Mouse (Mus musculus) heart, adult 18-20 months (tissue): ENCODE data around the gene Il22ra1. TPM values are rescaled to one million over a fixed set of nuclear protein-coding genes. Genes with fewer than 3 reads are reported as not detected.
"Not testable (repeated sequence)": the region's sequence is repeated elsewhere in the genome, so short reads cannot be mapped to it uniquely, and the experiment has no call there.

Source experiments
- DNase-seq, 2 experiments: peaks; one replicate each; pipeline ENCODE4 v3.0.0; 2021 to 2022; ENCODE audit warnings: mixed read lengths in 1 of 2
- long read RNA-seq, 2 experiments: library from polyadenylated mRNA; stranded (forward); transcript quantifications; one replicate each; pipeline ENCODE4 v2.0.0; 2021
- total RNA-seq, 2 experiments: library from RNA; stranded (reverse); gene quantifications; 2 replicates each; pipeline ENCODE4 v1.2.3; 2021

Il22ra1 gene
- under 1 TPM; 0.17 to 0.46 TPM for total RNA-seq
- long read RNA-seq, experiment 1, result 0 reads
- long read RNA-seq, experiment 2, result 0 reads

DNA sequence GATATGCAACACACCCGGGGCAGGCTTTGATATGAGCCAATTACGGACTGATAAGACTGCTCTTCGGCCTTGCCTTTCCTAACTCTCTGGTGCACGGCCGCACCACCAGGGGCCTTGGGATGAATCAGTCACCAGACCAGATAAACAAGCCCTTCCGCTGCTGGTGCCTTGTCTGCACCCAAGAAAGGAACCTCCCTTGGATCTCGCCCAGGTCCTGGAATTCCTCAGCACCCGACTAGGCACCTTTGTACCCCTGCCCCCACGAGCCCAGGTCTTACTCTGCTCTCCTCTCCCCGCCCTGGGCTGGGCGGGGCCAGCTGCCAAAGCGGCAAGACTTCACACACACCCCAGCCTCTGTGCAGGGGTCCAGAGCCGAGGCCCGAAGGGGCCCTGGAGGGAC, at the start of gene Il22ra1:
Gene Il22ra1, plus strand, starts transcription at position 356 of the 400 bp plus-strand sequence.
- no peak for DNase-seq

DNA sequence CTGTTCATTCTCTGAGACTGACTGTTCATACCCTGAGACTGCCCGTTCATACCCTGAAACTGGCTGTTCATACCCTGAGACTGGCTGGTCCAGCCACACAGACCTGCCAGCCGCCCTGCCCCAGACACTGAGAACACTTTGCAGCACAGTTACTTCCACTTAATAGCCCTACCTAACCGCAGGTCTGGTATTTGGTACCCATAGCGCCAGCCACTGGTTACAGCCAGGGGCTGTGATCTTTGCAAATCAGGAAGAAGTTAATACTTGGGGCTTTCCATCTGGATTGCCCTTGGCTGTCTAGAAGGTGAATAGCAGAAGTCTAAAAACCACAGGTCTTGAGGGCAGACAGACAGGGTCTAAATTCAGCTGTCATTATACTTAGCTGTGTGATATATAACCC, 48.7 kb upstream of the Il22ra1 start:
- DNase-seq, result no peak

DNA sequence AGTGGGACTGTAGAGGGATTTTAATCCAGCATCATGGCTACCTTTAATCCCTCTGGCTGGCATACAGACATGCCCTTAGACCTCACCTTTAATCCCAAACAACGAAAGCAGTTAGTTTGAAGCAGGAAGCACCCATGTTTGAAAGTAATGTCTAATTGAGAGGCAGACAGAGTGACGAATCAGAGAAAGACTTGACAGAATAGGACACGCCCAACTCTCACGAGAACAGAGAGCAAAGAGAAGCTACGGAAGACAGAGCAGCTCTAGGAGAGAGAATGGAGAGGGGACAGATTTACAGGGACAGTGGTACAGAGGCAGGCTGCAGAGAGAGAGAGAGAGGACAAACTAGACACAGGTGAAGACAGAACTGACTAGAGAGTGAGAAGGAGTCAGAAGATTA, 46.2 kb upstream of the Il22ra1 start:
- no peak for DNase-seq

DNA sequence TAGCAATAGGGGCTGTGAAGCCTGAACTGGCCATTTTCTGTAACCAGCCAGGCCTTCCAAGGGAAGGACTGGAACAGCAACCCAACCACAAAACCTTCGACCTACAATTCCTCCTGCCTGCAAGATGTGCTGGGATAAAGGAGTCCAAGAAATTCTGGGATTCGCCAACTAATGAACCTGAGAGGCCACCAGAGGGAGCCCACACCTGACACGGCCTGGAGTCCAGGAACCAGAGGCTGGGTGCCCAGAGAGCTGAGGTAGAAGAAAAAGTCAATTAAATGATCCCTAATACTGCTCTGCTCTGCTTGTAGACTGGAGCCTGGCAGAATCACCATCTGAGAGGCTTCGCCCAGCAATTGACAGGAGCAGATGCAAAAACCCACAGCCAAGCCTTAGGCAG, 44.4 kb upstream of the Il22ra1 start:
- peak; percentile 18 to 53 for DNase-seq

DNA sequence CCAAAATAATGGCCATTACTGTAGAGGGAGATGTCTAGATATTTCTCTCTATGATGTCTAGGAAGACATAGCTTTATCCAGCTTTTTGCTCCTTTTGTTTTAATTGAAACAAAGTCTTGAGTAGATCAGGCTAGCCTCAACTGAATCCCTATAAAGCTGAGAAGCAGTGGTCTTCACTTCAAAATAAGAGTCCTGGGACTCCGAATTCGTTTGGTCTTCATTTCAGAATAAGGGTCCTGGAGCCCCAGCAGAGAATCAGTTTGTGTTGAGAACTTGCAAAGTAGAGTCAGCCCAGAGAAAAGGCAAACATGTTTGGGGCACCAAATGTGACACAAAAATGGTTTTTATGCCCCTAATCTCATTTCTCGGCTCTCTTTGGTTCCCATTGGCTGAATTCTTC, 43.2 kb upstream of the Il22ra1 start:
- no peak for DNase-seq

DNA sequence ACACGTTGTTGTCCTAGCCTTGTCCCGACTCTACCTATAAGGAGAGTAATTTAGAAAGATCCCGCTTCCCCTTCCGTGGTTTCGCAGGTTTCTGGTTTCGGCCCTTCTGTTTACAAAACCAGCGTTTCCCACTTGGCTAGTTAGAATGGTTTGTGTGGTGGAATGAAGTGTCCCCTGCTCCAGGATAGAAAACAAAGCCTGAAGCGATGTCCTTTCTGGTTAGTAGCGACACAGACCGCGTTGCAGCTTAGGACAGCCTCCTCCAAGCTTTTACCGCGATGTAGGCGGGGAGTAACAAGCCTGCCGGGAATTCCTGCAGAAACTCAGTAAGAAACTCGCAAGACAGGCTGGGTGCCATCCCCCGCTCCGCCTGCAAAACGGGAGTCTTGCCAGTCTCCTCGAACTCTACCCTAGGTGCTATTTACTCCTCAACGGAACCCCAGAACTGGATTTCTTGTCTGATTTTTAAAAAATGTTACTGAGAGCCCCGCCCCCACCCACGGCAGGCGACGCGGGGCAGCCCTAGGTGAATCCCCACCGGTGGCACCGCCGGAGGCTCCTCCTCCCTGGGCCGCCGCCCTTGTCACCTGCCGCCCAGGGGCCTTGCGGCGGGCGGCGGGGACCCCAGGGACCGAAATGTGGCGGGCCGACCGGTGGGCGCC, 41.9 kb upstream of the Il22ra1 start, which contains the start of gene Ifnlr1:
Gene Ifnlr1, plus strand, starts transcription at position 382 of the 662 bp plus-strand sequence.
- peak; percentile 38 to 69 for DNase-seq

DNA sequence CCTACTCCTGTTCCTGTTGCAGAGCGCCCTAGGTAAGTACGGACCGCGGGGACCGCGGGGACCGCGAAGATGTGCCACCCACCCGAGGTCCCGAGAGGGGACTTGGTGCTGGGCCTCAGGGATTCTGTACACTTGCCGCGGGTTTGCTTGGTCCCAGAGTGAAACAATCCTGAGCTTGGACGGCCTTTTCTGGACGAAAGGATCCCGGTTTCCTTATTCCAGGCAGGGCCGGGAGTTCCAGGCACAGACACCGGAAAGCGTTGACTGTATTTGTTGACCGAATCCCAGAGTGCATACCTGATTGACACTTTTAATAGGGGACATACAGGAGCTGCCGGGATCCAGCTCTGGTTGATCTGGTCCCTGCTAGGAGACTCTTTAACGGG, 41.4 kb upstream of the Il22ra1 start:
- peak in 1 of 2 experiments; percentile 40 for DNase-seq

DNA sequence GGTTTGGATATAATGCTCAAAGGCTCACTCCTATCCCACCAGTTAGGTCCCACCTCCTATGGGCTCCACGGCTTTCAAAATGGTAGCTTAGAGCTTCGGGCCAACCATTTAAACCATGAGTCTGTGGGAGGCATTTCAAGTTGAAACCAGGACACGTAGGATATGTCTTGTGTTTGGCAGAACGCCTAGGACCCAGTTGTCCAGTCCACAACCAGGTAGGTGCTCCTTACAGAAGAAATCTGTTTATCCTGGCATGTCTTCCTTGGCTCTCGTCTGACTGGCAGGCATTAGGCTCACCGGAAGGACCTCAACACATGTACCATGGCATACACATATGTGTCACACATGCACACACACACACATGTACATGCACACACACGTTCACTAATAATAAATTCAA, 38.2 kb upstream of the Il22ra1 start:
- DNase-seq, result no peak

DNA sequence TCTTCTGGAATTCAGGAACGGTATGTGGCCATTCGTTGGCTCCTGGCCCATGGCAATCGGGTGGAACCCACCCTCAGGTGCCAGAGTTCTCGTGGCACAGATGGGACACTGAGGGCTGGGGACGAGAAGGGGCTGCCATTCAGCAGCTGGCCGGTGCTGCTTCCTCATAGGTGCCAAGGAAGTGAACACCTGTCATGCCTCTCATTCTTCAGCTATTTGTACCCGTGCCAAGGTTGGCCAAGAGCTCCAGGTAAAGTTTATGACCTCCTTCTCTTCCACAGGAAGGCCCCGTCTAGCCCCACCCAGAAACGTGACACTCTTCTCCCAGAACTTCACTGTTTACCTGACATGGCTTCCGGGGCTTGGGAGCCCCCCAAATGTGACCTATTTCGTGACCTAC, 37.7 kb upstream of the Il22ra1 start:
- DNase-seq, result no peak

DNA sequence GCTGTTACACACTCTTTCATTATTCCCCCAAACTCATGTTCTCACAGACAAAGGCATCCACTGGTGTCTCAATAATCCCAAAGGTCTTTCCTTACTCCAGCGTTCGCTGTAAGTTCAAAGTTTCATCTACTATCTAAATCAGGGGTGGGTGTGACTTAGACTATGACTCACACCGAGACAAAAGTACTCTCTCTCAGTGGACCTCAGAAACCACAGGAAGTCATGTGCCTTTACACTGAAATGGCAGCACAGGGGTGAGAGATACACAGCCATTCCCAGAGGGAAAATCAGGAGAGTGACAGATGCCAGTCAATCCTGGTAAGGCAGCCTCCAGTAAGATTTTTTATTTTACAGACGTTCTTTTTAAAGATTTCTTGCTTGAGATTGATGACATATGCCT, 35.1 kb upstream of the Il22ra1 start:
- DNase-seq, result no peak

DNA sequence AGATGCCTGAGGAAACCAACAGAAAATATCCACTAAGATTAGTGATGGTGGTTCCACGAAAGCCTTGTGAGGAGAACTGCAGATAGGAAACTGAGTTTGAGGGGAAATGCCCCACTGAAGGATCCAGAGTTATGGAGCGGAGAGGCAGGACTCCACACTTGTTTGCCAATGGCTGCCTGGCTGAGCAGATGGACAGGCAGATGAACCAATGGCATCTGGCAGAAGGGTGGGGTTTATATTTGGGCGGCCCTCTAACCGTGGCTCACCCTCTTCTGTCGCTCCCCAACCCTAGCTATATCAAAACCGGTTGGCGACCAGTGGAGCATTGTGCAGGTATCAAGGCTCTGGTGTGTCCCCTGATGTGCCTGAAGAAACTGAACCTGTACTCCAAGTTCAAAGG, 29.5 kb upstream of the Il22ra1 start:
- no peak for DNase-seq

DNA sequence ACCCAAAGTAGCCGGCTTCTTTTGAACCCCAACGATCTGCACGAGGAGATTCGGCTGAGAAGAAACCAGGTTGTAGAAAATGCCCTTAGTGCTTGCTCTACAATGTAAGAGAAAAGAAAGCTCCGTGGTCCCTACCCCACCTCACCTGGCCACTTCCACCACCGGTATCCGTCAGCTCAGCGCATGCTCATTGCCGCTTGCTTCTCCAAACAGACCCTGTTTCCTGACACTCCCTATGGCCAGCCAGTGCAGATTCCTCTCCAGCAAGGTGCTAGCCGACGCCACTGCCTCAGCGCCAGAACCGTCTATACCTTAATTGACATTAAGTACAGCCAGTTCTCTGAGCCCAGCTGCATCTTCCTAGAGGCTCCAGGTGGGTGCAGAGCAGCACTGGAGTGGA, 24.5 kb upstream of the Il22ra1 start:
- DNase-seq, result no peak

DNA sequence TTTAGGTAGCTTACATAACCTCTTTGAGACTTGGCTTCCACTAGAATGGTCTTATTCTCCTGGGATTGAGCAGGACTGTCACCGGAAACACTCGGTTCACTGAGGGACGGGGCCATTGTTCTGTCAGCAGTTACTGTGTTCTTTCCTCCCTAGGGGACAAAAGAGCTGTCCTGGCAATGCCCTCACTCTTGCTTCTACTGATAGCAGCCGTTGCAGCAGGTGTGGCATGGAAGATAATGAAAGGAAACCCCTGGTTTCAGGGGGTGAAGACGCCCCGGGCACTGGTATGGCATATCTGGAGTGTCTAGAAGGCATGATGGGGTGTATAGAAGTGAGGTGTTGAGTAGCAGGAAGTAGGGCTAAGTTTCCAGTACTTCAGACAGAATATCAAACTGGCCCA, 24.0 kb upstream of the Il22ra1 start:
- peak in 1 of 2 experiments; percentile 65 for DNase-seq

DNA sequence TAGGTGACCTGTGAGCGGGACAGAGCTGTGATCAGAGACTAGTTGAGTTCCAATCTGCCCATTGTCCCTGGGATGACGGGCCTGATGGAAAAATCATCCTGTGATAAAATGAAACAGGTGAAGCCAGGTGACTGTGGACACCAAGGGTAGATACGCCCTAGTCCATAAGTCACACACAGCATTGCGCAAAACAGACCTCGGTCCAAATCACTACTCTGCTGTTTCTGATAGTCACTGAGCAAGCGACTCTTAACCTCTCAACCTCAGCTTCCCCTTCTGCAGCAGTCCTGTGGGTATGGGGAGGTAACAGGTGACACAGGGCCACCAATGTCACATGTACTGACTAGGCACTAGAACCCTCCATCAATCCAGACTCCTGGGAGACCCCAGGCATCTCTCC, 21.9 kb upstream of the Il22ra1 start:
- DNase-seq, result no peak

DNA sequence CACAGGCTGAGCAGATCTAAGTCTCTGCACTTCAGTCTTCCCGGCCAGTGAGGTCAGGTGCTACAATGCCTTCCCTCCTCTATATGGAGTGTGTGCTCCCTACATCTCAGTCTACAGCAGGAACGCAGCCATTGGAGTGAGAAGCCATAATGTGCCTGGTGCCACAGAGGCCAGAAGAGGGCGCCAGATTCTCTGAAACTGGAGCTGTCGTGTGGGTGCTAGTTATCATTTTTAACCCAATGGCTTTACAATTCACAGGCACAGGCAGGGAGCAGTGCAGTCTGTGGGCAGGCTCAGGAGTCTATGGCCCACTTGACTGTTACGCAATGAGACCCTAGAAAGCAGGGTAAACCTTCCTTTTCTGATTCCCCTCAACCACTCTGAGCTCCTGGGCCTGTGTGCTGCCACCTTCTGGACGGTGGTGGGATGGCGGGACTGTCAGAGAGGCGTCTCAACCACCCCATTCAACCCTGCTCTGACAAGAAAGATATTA, 18.9 kb upstream of the Il22ra1 start:
- DNase-seq, result peak; percentile 64 to 92

DNA sequence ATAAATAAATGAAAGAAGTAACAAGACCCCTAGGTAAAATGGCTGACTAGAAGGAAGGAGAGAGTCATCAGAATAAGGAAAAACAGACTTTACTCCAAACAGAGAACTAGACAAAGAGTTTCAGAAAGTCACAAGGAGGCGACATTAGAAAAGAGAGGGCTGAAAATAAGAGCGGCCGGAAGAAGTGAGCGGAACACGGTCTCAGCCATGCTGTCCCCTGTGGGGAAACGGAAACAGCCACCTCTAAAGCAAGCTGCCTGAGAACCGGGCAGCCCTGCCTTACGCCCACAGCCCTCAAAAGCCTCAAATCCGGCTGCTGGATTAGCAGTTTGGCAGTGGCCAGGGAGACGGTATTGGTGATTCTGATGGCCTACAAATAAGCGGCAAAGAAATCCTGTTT, 18.4 kb upstream of the Il22ra1 start:
- no peak for DNase-seq

DNA sequence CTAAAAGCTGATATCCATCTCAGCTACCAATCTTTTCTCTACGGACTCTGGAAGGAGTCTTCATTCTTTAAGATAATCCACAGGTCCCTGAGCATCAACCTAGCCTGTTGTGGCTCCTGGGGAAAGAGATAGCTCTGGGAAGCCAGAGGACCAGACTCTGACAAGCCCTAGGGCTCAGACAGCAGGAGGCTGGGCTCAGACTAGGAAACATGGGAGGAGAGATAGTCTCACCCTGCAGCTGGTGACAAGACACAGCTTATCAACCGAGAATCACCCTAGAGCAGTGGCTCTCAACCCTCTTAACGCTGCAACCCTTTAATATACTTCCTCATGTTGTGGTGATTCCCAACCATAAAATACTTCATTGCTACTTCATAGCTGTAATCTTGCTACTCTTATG, 17.6 kb upstream of the Il22ra1 start:
- DNase-seq, result no peak

DNA sequence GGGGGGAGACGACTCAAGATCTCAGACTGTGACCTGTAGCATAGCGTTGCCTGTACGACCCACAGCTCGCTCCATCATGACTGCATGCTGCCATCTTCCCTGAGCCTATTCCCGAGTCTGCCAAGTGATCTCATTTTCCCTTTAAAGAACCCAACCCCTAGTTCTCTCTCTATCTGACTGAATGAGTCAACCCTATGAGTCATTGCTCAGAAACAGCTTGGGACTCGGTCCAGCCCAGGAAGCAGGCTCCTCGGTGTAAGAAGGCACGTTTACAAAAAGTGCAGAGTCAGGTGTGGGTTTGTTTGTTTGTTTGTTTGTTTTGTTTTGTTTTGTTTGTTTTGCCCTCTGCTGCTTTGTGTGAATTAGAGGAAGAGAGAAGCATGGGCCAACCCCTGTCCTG, 13.2 kb upstream of the Il22ra1 start:
- DNase-seq, result peak; percentile 34 to 35

DNA sequence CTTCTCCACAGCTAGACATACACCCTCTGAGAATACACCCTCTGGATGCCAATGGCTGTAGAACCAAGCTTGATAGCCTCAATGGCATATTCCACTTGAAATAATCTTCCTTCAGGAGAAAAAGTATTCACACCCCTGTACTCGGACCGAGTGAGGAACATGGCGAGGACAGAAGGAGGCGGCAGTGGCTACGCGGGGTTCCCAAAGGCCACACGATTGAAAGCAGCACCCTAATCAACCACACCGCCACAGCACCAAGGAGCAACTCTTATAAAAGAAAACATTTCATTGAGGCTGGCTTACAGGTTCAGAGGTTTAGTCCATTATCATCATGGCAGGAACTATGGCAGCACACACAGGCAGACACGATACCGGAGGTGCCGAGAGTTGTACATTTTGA, 11.5 kb upstream of the Il22ra1 start:
- DNase-seq, result not testable (repeated sequence)

DNA sequence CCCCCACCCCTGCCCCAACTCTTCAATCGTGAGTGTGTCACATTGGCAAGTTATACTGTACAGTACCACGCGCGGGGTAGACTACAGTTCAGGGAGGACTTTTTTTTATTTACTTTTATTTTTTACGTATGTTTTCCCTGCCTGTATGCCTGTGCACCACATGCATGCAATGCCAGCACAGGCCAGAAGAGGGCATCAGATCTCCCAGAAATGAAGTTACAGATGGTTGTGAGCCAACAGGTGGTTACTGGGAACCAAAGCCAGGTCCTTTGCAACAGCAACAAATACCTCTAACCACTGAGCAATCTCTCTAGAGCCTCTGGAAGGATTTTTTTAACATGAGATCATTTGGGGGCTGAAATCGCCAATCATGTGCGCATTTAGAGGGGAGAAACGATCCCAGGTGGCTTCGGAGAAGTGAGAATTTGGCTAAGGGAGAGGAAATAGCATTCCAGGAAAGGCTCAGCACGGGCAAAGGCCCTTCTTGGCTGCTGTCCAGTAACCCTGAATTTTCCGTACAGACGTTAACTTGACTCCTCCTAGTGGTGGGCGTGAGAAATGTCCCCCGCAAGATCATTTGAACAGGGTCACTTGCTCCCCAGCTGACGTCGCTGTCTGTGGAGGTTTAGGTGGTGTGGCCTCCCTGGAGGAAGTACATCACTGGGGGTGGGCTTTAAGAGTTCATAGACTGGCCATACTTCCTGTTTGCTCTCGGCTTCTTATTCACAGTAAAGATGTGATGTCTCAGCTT, 5.3 kb upstream of the Il22ra1 start:
- no peak for DNase-seq

DNA sequence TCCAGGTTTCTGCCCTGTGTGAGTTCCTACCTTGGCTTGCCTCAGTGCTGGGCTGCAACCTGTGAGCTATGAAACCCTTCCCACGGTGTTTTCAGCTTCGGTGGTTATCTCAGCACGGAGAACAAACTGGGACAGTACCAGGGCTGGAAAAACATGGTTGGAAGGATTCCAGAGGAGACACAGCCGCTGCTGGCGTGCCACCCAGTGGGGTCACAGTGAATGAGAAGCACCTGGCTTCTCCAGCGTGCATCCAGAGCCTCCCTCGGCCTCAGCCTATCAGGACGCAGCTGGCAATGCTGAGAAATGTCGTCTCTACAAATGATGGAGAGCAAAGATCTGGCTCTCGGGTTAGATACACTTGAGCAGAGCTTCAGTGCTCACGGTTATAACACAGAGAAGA, 1.6 kb upstream of the Il22ra1 start:
- DNase-seq, result peak; percentile 53 to 57

DNA sequence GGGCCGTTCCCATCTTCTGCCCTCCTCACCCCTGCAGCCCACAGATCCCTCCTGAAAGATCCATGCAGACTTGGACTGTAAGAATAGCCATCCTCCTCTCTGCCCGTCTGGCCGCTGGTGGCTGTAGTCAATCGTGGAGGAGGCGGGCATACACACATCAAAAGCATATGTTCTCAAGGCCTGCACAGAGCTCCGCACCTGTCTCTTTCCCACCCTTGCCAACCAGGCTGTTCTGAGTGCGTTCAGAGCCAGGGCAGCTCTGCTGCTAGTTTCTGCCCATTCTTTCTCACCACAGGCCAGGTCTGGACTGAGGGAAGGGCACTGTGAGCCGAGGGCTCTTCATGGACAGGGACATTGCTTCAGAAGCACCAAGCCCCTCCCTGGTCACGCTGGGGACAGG, 2.2 kb downstream of the Il22ra1 start:
- no peak for DNase-seq

DNA sequence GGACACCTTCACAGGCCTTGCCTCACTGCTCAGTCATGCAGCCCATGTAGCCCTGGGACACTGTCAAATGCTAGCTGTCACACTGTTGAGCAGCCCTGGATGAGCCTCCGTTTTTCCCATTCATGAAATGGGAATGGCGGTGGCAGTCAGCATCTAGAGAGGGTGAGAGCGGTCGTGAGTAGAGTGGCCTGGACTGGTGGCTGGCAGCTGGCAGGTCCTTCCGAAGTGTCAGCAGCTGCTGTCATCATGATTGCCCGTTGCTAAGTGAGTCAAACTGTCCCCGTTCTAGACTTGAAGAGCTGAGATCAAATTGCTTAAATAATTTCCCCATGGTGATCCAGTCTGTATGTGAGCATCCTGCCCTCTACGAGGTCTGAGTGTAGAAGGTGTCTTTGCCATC, 3.0 kb downstream of the Il22ra1 start:
- no peak for DNase-seq

DNA sequence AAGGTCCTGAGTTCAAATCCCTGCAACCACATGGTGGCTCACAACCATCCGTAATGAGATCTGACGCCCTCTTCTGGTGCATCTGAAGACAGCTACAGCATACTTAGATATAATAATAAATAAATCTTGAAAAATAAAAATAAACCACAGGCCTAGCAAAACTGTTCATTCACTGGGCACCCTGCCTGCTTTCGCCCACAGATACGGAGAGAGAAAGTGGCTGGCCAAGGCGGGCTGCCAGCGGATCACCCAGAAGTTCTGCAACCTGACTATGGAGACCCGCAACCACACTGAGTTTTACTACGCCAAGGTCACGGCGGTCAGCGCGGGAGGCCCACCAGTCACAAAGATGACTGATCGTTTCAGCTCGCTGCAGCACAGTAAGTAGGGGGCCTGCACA, 5.9 kb downstream of the Il22ra1 start:
- no peak for DNase-seq
